ENCODE assay signal across 8 mouse cellular contexts in genomic region chr6:124915160-124915941, GRCm38 (mm10). TPM values are rescaled to one million over a fixed set of nuclear protein-coding genes. Genes with fewer than 3 reads are reported as not detected.
DNase-seq lines count a peak whose midpoint lies in the region; ATAC-seq lines count a peak whose summit lies in the region.

No protein-coding gene starts in this region.

- 0 out of 2 replicates have a peak, but pooled peaks cover 1% of the 10 kb centered on the region for H3K27me3 ChIP-seq in intestine, embryonic 14.5 days (replicated peaks; ENCODE audit: control insufficient read depth, insufficient read depth, low read length)
- H3K27me3 ChIP-seq in liver, embryonic 15.5 days = peaks cover 98% of the 10 kb centered on the region
- H3K27me3 ChIP-seq in stomach, embryonic 16.5 days (ENCODE audit: control insufficient read depth, insufficient read depth, low read length) = 0 out of 2 replicates have a peak, but pooled peaks cover 2% of the 10 kb centered on the region

- WGBS in intestine, embryonic 14.5 days = 21% methylated on average over 22 of the region's 22 CpGs
- 41% methylated on average over 22 of the region's 22 CpGs for WGBS in liver, embryonic 15.5 days (ENCODE audit: insufficient replicate concordance)
- 16% methylated on average over 22 of the region's 22 CpGs for WGBS in stomach, embryonic 16.5 days

- H3K9ac ChIP-seq in intestine, embryonic 14.5 days (ENCODE audit: low read length) = peak overlapping the region; percentile 99
- H3K9ac ChIP-seq in liver, embryonic 15.5 days = no peak overlapping the region
- peak overlapping the region; percentile 100 for H3K9ac ChIP-seq in stomach, embryonic 16.5 days (ENCODE audit: low read length)

- peak overlapping the region; percentile 82 for H3K4me2 ChIP-seq in intestine, embryonic 14.5 days (ENCODE audit: low read length)
- peak overlapping the region; percentile 89 for H3K4me2 ChIP-seq in liver, embryonic 15.5 days
- H3K4me2 ChIP-seq in stomach, embryonic 16.5 days (ENCODE audit: low read depth, low read length) = peak overlapping the region; percentile 96

- peaks cover 27% of the 10 kb centered on the region for H3K36me3 ChIP-seq in intestine, embryonic 14.5 days (ENCODE audit: control insufficient read depth, insufficient read depth, low read length)
- H3K36me3 ChIP-seq in liver, embryonic 15.5 days (replicated peaks) = 0 out of 2 replicates have a peak, but pooled peaks cover 5% of the 10 kb centered on the region
- peaks cover 8% of the 10 kb centered on the region for H3K36me3 ChIP-seq in stomach, embryonic 16.5 days (ENCODE audit: control insufficient read depth, insufficient read depth, low read length)

- peak overlapping the region; percentile 76 for H3K4me3 ChIP-seq in intestine, embryonic 14.5 days (ENCODE audit: low read depth, low read length)
- peak overlapping the region; percentile 71; the same call in 1 of the 2 replicates for H3K4me3 ChIP-seq in liver, embryonic 15.5 days (replicated peaks)
- peak overlapping the region; percentile 89 for H3K4me3 ChIP-seq in stomach, embryonic 16.5 days (replicated peaks; ENCODE audit: low read length)

- DNase-seq in adrenal gland, adult 2 months = peak; percentile 34
- DNase-seq in adrenal gland, postnatal 4 days (ENCODE audit: low spot score in 2 of 2) = no peak
- peak; percentile 44 to 52 for DNase-seq in urinary bladder, adult 18-20 months (ENCODE audit: low spot score in 2 of 2)
- DNase-seq in urinary bladder, postnatal 4 days (ENCODE audit: low spot score in 2 of 2) = no peak
- no peak for DNase-seq in intestine, embryonic 14.5 days (ENCODE audit: low spot score)
- DNase-seq in gastrocnemius, postnatal 4 days (ENCODE audit: low spot score in 2 of 2) = no peak

- peaks cover 40% of the 10 kb centered on the region for H3K4me1 ChIP-seq in intestine, embryonic 14.5 days (replicated peaks; ENCODE audit: control insufficient read depth, insufficient read depth, low read length)
- peaks cover 44% of the 10 kb centered on the region for H3K4me1 ChIP-seq in liver, embryonic 15.5 days (replicated peaks)
- peaks cover 44% of the 10 kb centered on the region for H3K4me1 ChIP-seq in stomach, embryonic 16.5 days (ENCODE audit: control insufficient read depth, insufficient read depth, low read length)

- no peaks in the 10 kb centered on the region for H3K9me3 ChIP-seq in intestine, embryonic 14.5 days (ENCODE audit: control insufficient read depth, low read length)
- no peaks in the 10 kb centered on the region for H3K9me3 ChIP-seq in liver, embryonic 15.5 days (replicated peaks)
- no peaks in the 10 kb centered on the region for H3K9me3 ChIP-seq in stomach, embryonic 16.5 days (replicated peaks; ENCODE audit: control insufficient read depth, low read length)

- 0 out of 2 replicates have a peak overlapping the region, but pooled peaks have one; percentile 18 for H3K27ac ChIP-seq in intestine, embryonic 14.5 days (ENCODE audit: low read depth)
- peak overlapping the region; percentile 30; the same call in 1 of the 2 replicates for H3K27ac ChIP-seq in liver, embryonic 15.5 days (replicated peaks)
- H3K27ac ChIP-seq in stomach, embryonic 16.5 days (ENCODE audit: low read length) = peak overlapping the region; percentile 100

- no peak for ATAC-seq in intestine, embryonic 14.5 days (replicated peaks; ENCODE audit: low FRiP score, low TSS enrichment, low read depth)
- ATAC-seq in liver, embryonic 15.5 days (ENCODE audit: insufficient read depth) = no peak
- no peak for ATAC-seq in stomach, embryonic 16.5 days (ENCODE audit: insufficient read depth, low FRiP score)

RNA-seq across cellular contexts. Expression of gene Lag3, which starts 3.8 kb away (rescaled TPM):
- 1 to 10 TPM; 1.1 to 1.5 TPM for total RNA-seq in adrenal gland, adult 2 months (2021)
- polyA plus RNA-seq in adrenal gland, adult 2 months (2012; rRNA removed) = 2.1 and 2.5 TPM in 2 replicates
- total RNA-seq in adrenal gland, postnatal 4 days (2021) = 1 to 10 TPM; 1.5 to 1.7 TPM
- polyA plus RNA-seq in intestine, embryonic 14.5 days (2014; fragmentation: Nextera tagmentation; extraction: Ambion mirVana) = 1.8 and 2.1 TPM in 2 replicates
- polyA plus RNA-seq in liver, embryonic 15.5 days (2015; fragmentation: Nextera tagmentation; extraction: Ambion mirVana) = 0.13 and 0.18 TPM in 2 replicates
- polyA plus RNA-seq in stomach, embryonic 16.5 days (2015; fragmentation: Nextera tagmentation; extraction: Ambion mirVana) = 1.2 and 1.3 TPM in 2 replicates
- 1 to 10 TPM; 1.1 to 1.2 TPM for total RNA-seq in gastrocnemius, postnatal 4 days (2021)

RNA-seq across cellular contexts. Expression of gene Ptms, which starts 4.6 kb away (rescaled TPM):
- total RNA-seq in adrenal gland, adult 2 months (2021) = 100 to 1,000 TPM; 828 to 858 TPM
- 2,208 and 2,873 TPM in 2 replicates for polyA plus RNA-seq in adrenal gland, adult 2 months (2012; rRNA removed)
- total RNA-seq in adrenal gland, postnatal 4 days (2021) = 100 to 1,000 TPM; 692 to 728 TPM
- polyA plus RNA-seq in intestine, embryonic 14.5 days (2014; fragmentation: Nextera tagmentation; extraction: Ambion mirVana) = 232 and 257 TPM in 2 replicates
- polyA plus RNA-seq in liver, embryonic 15.5 days (2015; fragmentation: Nextera tagmentation; extraction: Ambion mirVana) = 56.2 and 62.7 TPM in 2 replicates
- polyA plus RNA-seq in stomach, embryonic 16.5 days (2015; fragmentation: Nextera tagmentation; extraction: Ambion mirVana) = 177 and 180 TPM in 2 replicates
- 100 to 1,000 TPM; 395 to 409 TPM for total RNA-seq in gastrocnemius, postnatal 4 days (2021)

RNA-seq across cellular contexts. Expression of gene Mlf2, which starts 15.8 kb away (rescaled TPM):
- total RNA-seq in adrenal gland, adult 2 months (2021) = 100 to 1,000 TPM; 269 to 320 TPM
- 390 and 451 TPM in 2 replicates for polyA plus RNA-seq in adrenal gland, adult 2 months (2012; rRNA removed)
- total RNA-seq in adrenal gland, postnatal 4 days (2021) = 100 to 1,000 TPM; 257 to 265 TPM
- polyA plus RNA-seq in intestine, embryonic 14.5 days (2014; fragmentation: Nextera tagmentation; extraction: Ambion mirVana) = 352 and 357 TPM in 2 replicates
- polyA plus RNA-seq in liver, embryonic 15.5 days (2015; fragmentation: Nextera tagmentation; extraction: Ambion mirVana) = 119 and 127 TPM in 2 replicates
- 283 and 299 TPM in 2 replicates for polyA plus RNA-seq in stomach, embryonic 16.5 days (2015; fragmentation: Nextera tagmentation; extraction: Ambion mirVana)
- 100 to 1,000 TPM; 236 to 238 TPM for total RNA-seq in gastrocnemius, postnatal 4 days (2021)

RNA-seq across cellular contexts. Expression of gene Cd4, which starts 27.3 kb away (rescaled TPM):
- under 1 TPM; 0.31 to 0.55 TPM for total RNA-seq in adrenal gland, adult 2 months (2021)
- polyA plus RNA-seq in adrenal gland, adult 2 months (2012; rRNA removed) = 0.52 and 0.61 TPM in 2 replicates
- total RNA-seq in adrenal gland, postnatal 4 days (2021) = under 1 TPM; 0.62 to 0.84 TPM
- 0.28 and 0.37 TPM in 2 replicates for polyA plus RNA-seq in intestine, embryonic 14.5 days (2014; fragmentation: Nextera tagmentation; extraction: Ambion mirVana)
- 0.07 and 0.20 TPM in 2 replicates for polyA plus RNA-seq in liver, embryonic 15.5 days (2015; fragmentation: Nextera tagmentation; extraction: Ambion mirVana)
- polyA plus RNA-seq in stomach, embryonic 16.5 days (2015; fragmentation: Nextera tagmentation; extraction: Ambion mirVana) = 0.46 TPM in 2 replicates
- 1 to 10 TPM; 1.4 to 1.7 TPM for total RNA-seq in gastrocnemius, postnatal 4 days (2021)

RNA-seq across cellular contexts. Expression of gene Cops7a, which starts 50.0 kb away (rescaled TPM):
- total RNA-seq in adrenal gland, adult 2 months (2021) = 100 to 1,000 TPM; 128 to 152 TPM
- polyA plus RNA-seq in adrenal gland, adult 2 months (2012; rRNA removed) = 220 and 384 TPM in 2 replicates
- total RNA-seq in adrenal gland, postnatal 4 days (2021) = 100 to 1,000 TPM; 143 to 151 TPM
- polyA plus RNA-seq in intestine, embryonic 14.5 days (2014; fragmentation: Nextera tagmentation; extraction: Ambion mirVana) = 155 and 159 TPM in 2 replicates
- 52.4 and 55.1 TPM in 2 replicates for polyA plus RNA-seq in liver, embryonic 15.5 days (2015; fragmentation: Nextera tagmentation; extraction: Ambion mirVana)
- 140 and 156 TPM in 2 replicates for polyA plus RNA-seq in stomach, embryonic 16.5 days (2015; fragmentation: Nextera tagmentation; extraction: Ambion mirVana)
- total RNA-seq in gastrocnemius, postnatal 4 days (2021) = 10 to 100 TPM; 86.3 to 86.8 TPM

Comparison
In these comparisons a context has a peak if more than half of its experiments do, and no peak if none do; other contexts are left out.
1. DNase-seq: peak in adrenal gland, adult 2 months (single experiment) and urinary bladder, adult 18-20 months (2 of 2); none in adrenal gland, postnatal 4 days (0 of 2), urinary bladder, postnatal 4 days (0 of 2), intestine, embryonic 14.5 days (single experiment) and gastrocnemius, postnatal 4 days (0 of 2).
2. H3K27ac ChIP-seq: peak in every context shown above with its lines; median percentile 100 in stomach, embryonic 16.5 days; 30 in liver, embryonic 15.5 days; 18 in intestine, embryonic 14.5 days.
3. Peak in every context shown above with its lines, with median percentiles within 50 percentile points of each other: H3K4me2 ChIP-seq and H3K4me3 ChIP-seq.